Mouse (Mus musculus): ENCODE results near the gene Gpr155. TPM values are rescaled to one million over a fixed set of nuclear protein-coding genes. Genes with fewer than 3 reads are reported as not detected.

Gene Gpr155
- polyA plus RNA-seq, 1 experiment from 2014 or later, result 2.7 TPM

- Histone ChIP-seq H3K27me3 (ENCODE audit: control insufficient read depth, insufficient read depth, low read length) (no peaks in the 10 kb centered on the region), H3K36me3 (ENCODE audit: control insufficient read depth, insufficient read depth, low read length) (no peaks in the 10 kb centered on the region), H3K9me3 (ENCODE audit: control insufficient read depth, low read length) (no peaks in the 10 kb centered on the region), H3K4me1 (replicated peaks; ENCODE audit: control insufficient read depth, insufficient read depth, low read length) (no peaks in the 10 kb centered on the region), H3K4me2 (ENCODE audit: low read depth, low read length, severe bottlenecking) (no peak overlapping the region), H3K27ac (ENCODE audit: low read depth, low read length) (no peak overlapping the region), H3K9ac (ENCODE audit: low read length) (no peak overlapping the region), H3K4me3 (ENCODE audit: low read depth, low read length) (no peak overlapping the region)
- ATAC-seq (replicated peaks; ENCODE audit: low FRiP score) (no peak), DNase-seq (ENCODE audit: low spot score) (no peak)
- 90% methylated on average over 9 of the region's 9 CpGs for WGBS
Observed at GRCm38 (mm10) chr2:73380298-73380975, 5.9 kb downstream of the Gpr155 start.

- ATAC-seq (replicated peaks; ENCODE audit: low FRiP score) (no peak), DNase-seq (ENCODE audit: low spot score) (no peak)
- Histone ChIP-seq H3K4me1 (replicated peaks; ENCODE audit: control insufficient read depth, insufficient read depth, low read length) (no peaks in the 10 kb centered on the region), H3K4me3 (ENCODE audit: low read depth, low read length) (no peak overlapping the region), H3K36me3 (ENCODE audit: control insufficient read depth, insufficient read depth, low read length) (no peaks in the 10 kb centered on the region), H3K9me3 (ENCODE audit: control insufficient read depth, low read length) (no peaks in the 10 kb centered on the region), H3K4me2 (ENCODE audit: low read depth, low read length, severe bottlenecking) (no peak overlapping the region), H3K9ac (ENCODE audit: low read length) (no peak overlapping the region), H3K27me3 (ENCODE audit: control insufficient read depth, insufficient read depth, low read length) (no peaks in the 10 kb centered on the region), H3K27ac (ENCODE audit: low read depth, low read length) (no peak overlapping the region)
- 77% methylated on average over 5 of the region's 5 CpGs for WGBS
Observed at GRCm38 (mm10) chr2:73379656-73380055, 6.7 kb downstream of the Gpr155 start.

GRCm38 (mm10) chr2:73378326-73378725 lies 8.0 kb downstream of the Gpr155 start:
- DNase-seq (ENCODE audit: low spot score) (no peak), ATAC-seq (replicated peaks; ENCODE audit: low FRiP score) (no peak)
- H3K9me3 ChIP-seq (ENCODE audit: control insufficient read depth, low read length), result no peaks in the 10 kb centered on the region
- H3K9ac ChIP-seq (ENCODE audit: low read length), result no peak overlapping the region
- H3K4me3 ChIP-seq (ENCODE audit: low read depth, low read length), result no peak overlapping the region
- H3K36me3 ChIP-seq (ENCODE audit: control insufficient read depth, insufficient read depth, low read length), result no peaks in the 10 kb centered on the region
- no peaks in the 10 kb centered on the region for H3K27me3 ChIP-seq (ENCODE audit: control insufficient read depth, insufficient read depth, low read length)
- H3K4me2 ChIP-seq (ENCODE audit: low read depth, low read length, severe bottlenecking), result no peak overlapping the region
- 88% methylated on average over 5 of the region's 5 CpGs for WGBS
- H3K4me1 ChIP-seq (replicated peaks; ENCODE audit: control insufficient read depth, insufficient read depth, low read length), result no peaks in the 10 kb centered on the region
- H3K27ac ChIP-seq (ENCODE audit: low read depth, low read length), result no peak overlapping the region

- no peak for DNase-seq (ENCODE audit: low spot score)
- no peaks in the 10 kb centered on the region for H3K4me1 ChIP-seq (replicated peaks; ENCODE audit: control insufficient read depth, insufficient read depth, low read length)
- H3K4me2 ChIP-seq (ENCODE audit: low read depth, low read length, severe bottlenecking), result no peak overlapping the region
- ATAC-seq (replicated peaks; ENCODE audit: low FRiP score), result no peak
- no peak overlapping the region for H3K9ac ChIP-seq (ENCODE audit: low read length)
- H3K27ac ChIP-seq (ENCODE audit: low read depth, low read length), result no peak overlapping the region
- no peak overlapping the region for H3K4me3 ChIP-seq (ENCODE audit: low read depth, low read length)
- 77% methylated on average over 9 of the region's 9 CpGs for WGBS
- H3K27me3 ChIP-seq (ENCODE audit: control insufficient read depth, insufficient read depth, low read length), result no peaks in the 10 kb centered on the region
- H3K9me3 ChIP-seq (ENCODE audit: control insufficient read depth, low read length), result no peaks in the 10 kb centered on the region
- H3K36me3 ChIP-seq (ENCODE audit: control insufficient read depth, insufficient read depth, low read length), result no peaks in the 10 kb centered on the region
Observed at GRCm38 (mm10) chr2:73371530-73372335, 14.6 kb downstream of the Gpr155 start.

GRCm38 (mm10) chr2:73363448-73363847 lies 22.9 kb downstream of the Gpr155 start:
- Histone ChIP-seq H3K4me2 (ENCODE audit: low read depth, low read length, severe bottlenecking) (no peak overlapping the region), H3K36me3 (ENCODE audit: control insufficient read depth, insufficient read depth, low read length) (no peaks in the 10 kb centered on the region), H3K27me3 (ENCODE audit: control insufficient read depth, insufficient read depth, low read length) (no peaks in the 10 kb centered on the region), H3K4me1 (replicated peaks; ENCODE audit: control insufficient read depth, insufficient read depth, low read length) (no peaks in the 10 kb centered on the region), H3K9me3 (ENCODE audit: control insufficient read depth, low read length) (no peaks in the 10 kb centered on the region), H3K9ac (ENCODE audit: low read length) (no peak overlapping the region), H3K4me3 (ENCODE audit: low read depth, low read length) (no peak overlapping the region), H3K27ac (ENCODE audit: low read depth, low read length) (no peak overlapping the region)
- DNase-seq (ENCODE audit: low spot score) (no peak), ATAC-seq (replicated peaks; ENCODE audit: low FRiP score) (no peak)
- 77% methylated on average over 5 of the region's 5 CpGs for WGBS

- H3K4me1 ChIP-seq (replicated peaks; ENCODE audit: control insufficient read depth, insufficient read depth, low read length), result no peaks in the 10 kb centered on the region
- H3K27me3 ChIP-seq (ENCODE audit: control insufficient read depth, insufficient read depth, low read length), result no peaks in the 10 kb centered on the region
- H3K36me3 ChIP-seq (ENCODE audit: control insufficient read depth, insufficient read depth, low read length), result no peaks in the 10 kb centered on the region
- ATAC-seq (replicated peaks; ENCODE audit: low FRiP score) (no peak), DNase-seq (ENCODE audit: low spot score) (no peak)
- H3K27ac ChIP-seq (ENCODE audit: low read depth, low read length), result no peak overlapping the region
- 84% methylated on average over 2 of the region's 2 CpGs for WGBS
- H3K9me3 ChIP-seq (ENCODE audit: control insufficient read depth, low read length), result no peaks in the 10 kb centered on the region
- no peak overlapping the region for H3K4me2 ChIP-seq (ENCODE audit: low read depth, low read length, severe bottlenecking)
- H3K9ac ChIP-seq (ENCODE audit: low read length), result no peak overlapping the region
- no peak overlapping the region for H3K4me3 ChIP-seq (ENCODE audit: low read depth, low read length)
Observed at GRCm38 (mm10) chr2:73360536-73360935, 25.8 kb downstream of the Gpr155 start.

- H3K4me2 ChIP-seq (ENCODE audit: low read depth, low read length, severe bottlenecking), result no peak overlapping the region
- DNase-seq (ENCODE audit: low spot score) (no peak), ATAC-seq (replicated peaks; ENCODE audit: low FRiP score) (no peak)
- no peak overlapping the region for H3K4me3 ChIP-seq (ENCODE audit: low read depth, low read length)
- no peaks in the 10 kb centered on the region for H3K9me3 ChIP-seq (ENCODE audit: control insufficient read depth, low read length)
- H3K9ac ChIP-seq (ENCODE audit: low read length), result no peak overlapping the region
- no peaks in the 10 kb centered on the region for H3K4me1 ChIP-seq (replicated peaks; ENCODE audit: control insufficient read depth, insufficient read depth, low read length)
- 93% methylated on average over 5 of the region's 5 CpGs for WGBS
- H3K27ac ChIP-seq (ENCODE audit: low read depth, low read length), result no peak overlapping the region
- no peaks in the 10 kb centered on the region for H3K27me3 ChIP-seq (ENCODE audit: control insufficient read depth, insufficient read depth, low read length)
- H3K36me3 ChIP-seq (ENCODE audit: control insufficient read depth, insufficient read depth, low read length), result no peaks in the 10 kb centered on the region
Observed at GRCm38 (mm10) chr2:73359941-73360340, 26.4 kb downstream of the Gpr155 start.

- no peak overlapping the region for H3K4me3 ChIP-seq (ENCODE audit: low read depth, low read length)
- no peak overlapping the region for H3K9ac ChIP-seq (ENCODE audit: low read length)
- WGBS, result 77% methylated on average over 18 of the region's 18 CpGs
- no peak overlapping the region for H3K4me2 ChIP-seq (ENCODE audit: low read depth, low read length, severe bottlenecking)
- no peak for ATAC-seq (replicated peaks; ENCODE audit: low FRiP score)
- no peaks in the 10 kb centered on the region for H3K36me3 ChIP-seq (ENCODE audit: control insufficient read depth, insufficient read depth, low read length)
- DNase-seq (ENCODE audit: low spot score), result no peak
- H3K9me3 ChIP-seq (ENCODE audit: control insufficient read depth, low read length), result no peaks in the 10 kb centered on the region
- H3K27me3 ChIP-seq (ENCODE audit: control insufficient read depth, insufficient read depth, low read length), result no peaks in the 10 kb centered on the region
- H3K27ac ChIP-seq (ENCODE audit: low read depth, low read length), result no peak overlapping the region
- no peaks in the 10 kb centered on the region for H3K4me1 ChIP-seq (replicated peaks; ENCODE audit: control insufficient read depth, insufficient read depth, low read length)
Observed at GRCm38 (mm10) chr2:73357004-73357403, 29.4 kb downstream of the Gpr155 start.
